Mouse (Mus musculus): ENCODE measurements around the gene Tmem185b.

Tmem185b gene

GRCm38 (mm10) chr1:119503808-119504207 is 22.2 kb upstream of the Tmem185b start:
- DNase-seq, result no peak

- peak; percentile 93 to 98 for DNase-seq
Measured at GRCm38 (mm10) chr1:119504260-119505062, 21.5 kb upstream of the Tmem185b start, which contains the start of gene Ralb. Gene Ralb (minus strand): TSS chr1:119504794.

GRCm38 (mm10) chr1:119505951-119506350 is 20.0 kb upstream of the Tmem185b start:
- no peak for DNase-seq

GRCm38 (mm10) chr1:119508548-119508947 is 17.4 kb upstream of the Tmem185b start:
- DNase-seq, result no peak

GRCm38 (mm10) chr1:119509474-119509873 is 16.5 kb upstream of the Tmem185b start:
- DNase-seq, result no peak

- no peak for DNase-seq
Measured at GRCm38 (mm10) chr1:119510409-119510808, 15.6 kb upstream of the Tmem185b start.

GRCm38 (mm10) chr1:119510857-119511256 is 15.1 kb upstream of the Tmem185b start:
- no peak for DNase-seq

- no peak for DNase-seq
Measured at GRCm38 (mm10) chr1:119518060-119518459, 7.9 kb upstream of the Tmem185b start.

- DNase-seq, result no peak
Measured at GRCm38 (mm10) chr1:119518786-119519185, 7.2 kb upstream of the Tmem185b start.

- no peak for DNase-seq
Measured at GRCm38 (mm10) chr1:119519286-119519685, 6.7 kb upstream of the Tmem185b start.

- DNase-seq, result no peak
Measured at GRCm38 (mm10) chr1:119521029-119521428, 4.9 kb upstream of the Tmem185b start.

- no peak for DNase-seq
Measured at GRCm38 (mm10) chr1:119521681-119522080, 4.3 kb upstream of the Tmem185b start.

GRCm38 (mm10) chr1:119522726-119523125 is 3.2 kb upstream of the Tmem185b start:
- no peak for DNase-seq

- DNase-seq, result no peak
Measured at GRCm38 (mm10) chr1:119523369-119523768, 2.6 kb upstream of the Tmem185b start.

- DNase-seq, result no peak
Measured at GRCm38 (mm10) chr1:119523826-119524225, 2.1 kb upstream of the Tmem185b start.

GRCm38 (mm10) chr1:119525004-119525444 is 936 bp upstream of the Tmem185b start:
- peak in 1 of 2 experiments; percentile 25 for DNase-seq

- no peak for DNase-seq
Measured at GRCm38 (mm10) chr1:119530941-119531340, 5.0 kb downstream of the Tmem185b start.

- no peak for DNase-seq
Measured at GRCm38 (mm10) chr1:119532165-119532564, 6.2 kb downstream of the Tmem185b start.

GRCm38 (mm10) chr1:119533093-119533805 is 7.3 kb downstream of the Tmem185b start:
- DNase-seq, result no peak

GRCm38 (mm10) chr1:119534341-119534740 is 8.4 kb downstream of the Tmem185b start:
- no peak for DNase-seq

- no peak for DNase-seq
Measured at GRCm38 (mm10) chr1:119536122-119536521, 10.2 kb downstream of the Tmem185b start.

GRCm38 (mm10) chr1:119537651-119538050 is 11.7 kb downstream of the Tmem185b start:
- no peak for DNase-seq

- no peak for DNase-seq
Measured at GRCm38 (mm10) chr1:119539252-119539651, 13.3 kb downstream of the Tmem185b start.
